Mouse (Mus musculus): ENCODE data around the gene Hsdl2.

DNA sequence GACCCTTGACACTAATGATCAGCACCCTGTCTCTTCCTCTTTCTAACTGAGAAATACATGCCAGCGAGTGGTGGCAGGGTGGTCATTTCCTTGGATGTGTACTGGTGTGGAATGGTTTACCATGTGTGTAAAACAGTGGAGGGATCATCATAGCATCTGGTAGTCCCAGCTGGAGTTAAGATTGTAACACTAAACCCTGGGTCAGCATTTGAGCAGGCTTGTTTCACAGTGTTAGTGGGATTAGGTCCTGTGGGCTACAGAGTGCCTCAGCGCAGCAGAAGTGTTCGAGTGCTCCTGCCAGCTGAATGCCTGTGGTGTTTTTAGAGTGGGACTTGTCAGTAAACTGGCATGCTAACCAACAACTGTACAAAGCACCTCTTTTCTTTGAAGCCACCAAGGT, 86.7 kb downstream of the Hsdl2 start:
- TF ChIP-seq CTCF (IDR thresholded peaks at IDR 0.05; ENCODE audit: insufficient read depth, low read depth, low read length) (no peak), POLR2A (IDR thresholded peaks at IDR 0.05; ENCODE audit: insufficient read depth, low read depth, low read length) (no peak)

Data from olfactory bulb, adult 2 months (tissue).